Mouse (Mus musculus) limb, embryonic 14.5 days (tissue): Measurements from ENCODE around the gene Cgas. TPM values are rescaled to one million over a fixed set of nuclear protein-coding genes. Genes with fewer than 3 reads are reported as not detected.
"Not testable (repeated sequence)": the region's sequence is repeated elsewhere in the genome, so short reads cannot be mapped to it uniquely, and the experiment has no call there.

Experiments used
- ATAC-seq: fragments of 200-750 bp; cut with Nextera tagmentation; 2 replicates; pipeline ENCODE4 v1.8.0; 2017; ENCODE audit warnings: low read depth, moderate number of reproducible peaks, moderate TSS enrichment; ENCODE audit not compliant: low FRiP score
- DNase-seq: peaks from one replicate; pipeline ENCODE4 v3.0.0-alpha.2; 2015; ENCODE audit warnings: low spot score
- H3K27ac ChIP-seq: fragments of 300-500 bp; sonication (generic); replicated peaks from 2 replicates; pipeline ENCODE4 v1.5.1; 2014; ENCODE audit warnings: low read depth, mild to moderate bottlenecking, low read length, moderate library complexity, mixed read lengths
- H3K27me3 ChIP-seq: fragments of 300-500 bp; sonication (generic); 2 replicates; pipeline ENCODE4 v1.6.1; 2014; ENCODE audit warnings: low read length, mixed read lengths; ENCODE audit not compliant: control insufficient read depth, insufficient read depth
- H3K36me3 ChIP-seq: fragments of 300-500 bp; sonication (generic); 2 replicates; pipeline ENCODE4 v1.6.1; 2014; ENCODE audit warnings: mild to moderate bottlenecking, low read length, moderate library complexity, mixed read lengths; ENCODE audit not compliant: control insufficient read depth, insufficient read depth
- H3K4me1 ChIP-seq: fragments of 300-500 bp; sonication (generic); 2 replicates; pipeline ENCODE4 v1.6.1; 2014; ENCODE audit warnings: antibody characterized with exemption, low read length, mixed read lengths; ENCODE audit not compliant: control insufficient read depth, insufficient read depth
- H3K4me2 ChIP-seq: fragments of 300-500 bp; sonication (generic); replicated peaks from 2 replicates; pipeline ENCODE4 v1.6.1; 2014; ENCODE audit warnings: low read depth, mild to moderate bottlenecking, low read length, moderate library complexity; ENCODE audit not compliant: severe bottlenecking
- H3K4me3 ChIP-seq: fragments of 300-500 bp; sonication (generic); replicated peaks from 2 replicates; pipeline ENCODE4 v1.5.1; 2014; ENCODE audit warnings: low read length
- H3K9ac ChIP-seq: fragments of 300-500 bp; sonication (generic); 2 replicates; pipeline ENCODE4 v1.6.1; 2014; ENCODE audit warnings: mild to moderate bottlenecking, low read depth, low read length, moderate library complexity; ENCODE audit not compliant: severe bottlenecking
- H3K9me3 ChIP-seq: fragments of 300-500 bp; sonication (generic); 2 replicates; pipeline ENCODE4 v1.6.1; 2016; ENCODE audit warnings: low read length; ENCODE audit not compliant: control insufficient read depth
- POLR2A ChIP-seq: fragments of 200-500 bp; IDR thresholded peaks from 2 replicates; pipeline ENCODE4 v1.8.0; 2012; ENCODE audit warnings: inconsistent platforms, mild to moderate bottlenecking, moderate library complexity, borderline replicate concordance; ENCODE audit not compliant: insufficient read depth, insufficient read length; ENCODE audit errors: extremely low read depth
- WGBS: fragments of 180-500 bp; shearing (Covaris S2); extraction: QIAGEN DNeasy Blood & Tissue Kit; methylation state at CpG from one replicate; pipeline ENCODE4 v1.1.7; 2014; 5-methylcytosine and 5-hydroxymethylcytosine counted together
- polyA plus RNA-seq, 2 experiments: library from polyadenylated mRNA; depleted of rRNA in 1 of 2; stranded (reverse) in 1 of 2; unstranded in 1 of 2; fragments of >200 nt; fragmentation: Nextera tagmentation in 1 of 2; extraction: Ambion mirVana in 1 of 2; gene quantifications; 2 replicates each; pipeline versions ENCODE4 v1.2.1 to v1.2.3; 2012 to 2014

The Cgas gene
- 3.9 and 4.3 TPM in 2 replicates for polyA plus RNA-seq (2012; rRNA removed)
- polyA plus RNA-seq (2014; fragmentation: Nextera tagmentation; extraction: Ambion mirVana), result 2.4 and 2.8 TPM in 2 replicates

- H3K9ac ChIP-seq, result peak within 1 kb of the TSS; percentile 67
- DNase-seq (peak; percentile 67), ATAC-seq (peak; percentile 56; the same call in 1 of the 2 replicates)
- H3K36me3 ChIP-seq, result no peaks in the 10 kb centered on the region
- TF ChIP-seq POLR2A, result no peak
- H3K27me3 ChIP-seq, result peaks cover 55% of the 10 kb centered on the region
- H3K27ac ChIP-seq, result no peak within 1 kb of the TSS
- peaks cover 9% of the 10 kb centered on the region; the same call in 1 of the 2 replicates for H3K4me1 ChIP-seq
- no peaks in the 10 kb centered on the region for H3K9me3 ChIP-seq
- WGBS, result 1% methylated on average over 80 of the region's 81 CpGs
- H3K4me3 ChIP-seq, result peak within 1 kb of the TSS; percentile 56
- H3K4me2 ChIP-seq, result peak within 1 kb of the TSS; percentile 84
Observed at GRCm38 (mm10) chr9:78442579-78443392, at the start of gene Cgas. Gene Cgas, minus strand, starts transcription at chr9:78443237.

- TF ChIP-seq POLR2A, result no peak
- no peak for DNase-seq
- no peak overlapping the region for H3K9ac ChIP-seq
- WGBS, result 90% methylated on average over 3 of the region's 3 CpGs
- ATAC-seq, result no peak
- no peaks in the 10 kb centered on the region for H3K4me1 ChIP-seq
- no peaks in the 10 kb centered on the region for H3K9me3 ChIP-seq
- H3K27ac ChIP-seq, result no peak overlapping the region
- H3K27me3 ChIP-seq, result no peaks in the 10 kb centered on the region
- no peaks in the 10 kb centered on the region for H3K36me3 ChIP-seq
- no peak overlapping the region for H3K4me3 ChIP-seq
- no peak overlapping the region for H3K4me2 ChIP-seq
Observed at GRCm38 (mm10) chr9:78492254-78492653, 49.2 kb upstream of the Cgas start.

GRCm38 (mm10) chr9:78491169-78491568, 48.1 kb upstream of the Cgas start:
- Histone ChIP-seq H3K9ac (no peak overlapping the region), H3K4me3 (no peak overlapping the region), H3K27me3 (no peaks in the 10 kb centered on the region), H3K4me2 (no peak overlapping the region), H3K9me3 (no peaks in the 10 kb centered on the region), H3K27ac (no peak overlapping the region), H3K36me3 (no peaks in the 10 kb centered on the region), H3K4me1 (no peaks in the 10 kb centered on the region)
- DNase-seq (no peak), ATAC-seq (no peak)
- TF ChIP-seq POLR2A, result no peak
- 88% methylated on average over 3 of the region's 3 CpGs for WGBS

GRCm38 (mm10) chr9:78488890-78489420, 45.9 kb upstream of the Cgas start, which contains the start of gene Eef1a1:
Gene Eef1a1, minus strand, starts transcription at chr9:78489151.
- peak; percentile 82 for ATAC-seq
- 4% methylated on average over 14 of the region's 20 CpGs for WGBS
- peak within 1 kb of the TSS; percentile 60 for H3K4me2 ChIP-seq

GRCm38 (mm10) chr9:78488021-78488420, 45.0 kb upstream of the Cgas start:
- 97% methylated on average over 5 of the region's 5 CpGs for WGBS
- H3K9ac ChIP-seq, H3K4me2 ChIP-seq, H3K4me3 ChIP-seq, H3K4me1 ChIP-seq, H3K27ac ChIP-seq, H3K9me3 ChIP-seq, DNase-seq, ATAC-seq, H3K36me3 ChIP-seq, H3K27me3 ChIP-seq: not testable (repeated sequence)

More at GRCm38 (mm10) chr9:78488890-78489420, 45.9 kb upstream of the Cgas start, which contains the start of gene Eef1a1:
- DNase-seq, result no peak
- TF ChIP-seq POLR2A, result no peak
- Histone ChIP-seq H3K27ac (0 out of 2 replicates have a peak within 1 kb of the TSS, but pooled peaks have one; percentile 9), H3K36me3 (no peaks in the 10 kb centered on the region), H3K9ac (peak within 1 kb of the TSS; percentile 65), H3K9me3 (no peaks in the 10 kb centered on the region), H3K27me3 (no peaks in the 10 kb centered on the region), H3K4me1 (no peaks in the 10 kb centered on the region), H3K4me3 (peak within 1 kb of the TSS; percentile 37)
